Mouse (Mus musculus): Measurements from ENCODE around the gene Ddx19b.

DNA sequence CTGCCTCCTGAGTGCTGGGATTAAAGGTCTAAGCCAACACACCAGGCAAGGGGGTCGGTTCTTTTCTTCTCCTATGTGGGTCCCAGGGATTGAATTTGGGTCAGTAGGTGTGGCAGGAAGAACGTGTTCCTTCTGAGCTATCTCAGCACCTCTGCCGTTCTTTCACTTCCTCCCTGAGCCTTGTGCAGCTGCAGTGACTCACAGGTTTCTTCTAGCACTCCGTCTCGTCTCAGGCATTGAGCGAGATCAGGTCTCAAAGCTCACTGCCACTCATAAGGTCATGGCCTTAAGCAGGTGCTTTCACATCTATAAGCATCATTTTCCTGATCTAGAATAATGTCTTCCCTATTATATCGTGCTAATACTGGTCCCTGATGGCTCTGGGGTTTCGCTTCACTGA is 76.8 kb downstream of the Ddx19b start:
- no peak for TF ChIP-seq CTCF (IDR thresholded peaks at IDR 0.05; ENCODE audit: low read depth)
- no peak for TF ChIP-seq EP300 (IDR thresholded peaks at IDR 0.05; ENCODE audit: low read depth)

All from liver, embryonic 14.5 days (tissue).